Mouse (Mus musculus) midbrain, embryonic 13.5 days (tissue): ENCODE data around the gene Batf. TPM values are rescaled to one million over a fixed set of nuclear protein-coding genes. Genes with fewer than 3 reads are reported as not detected.

Experiments used
- ATAC-seq: fragments of 200-750 bp; cut with Nextera tagmentation; 2 replicates; pipeline ENCODE4 v1.8.0; 2017; ENCODE audit warnings: mild to moderate bottlenecking, moderate TSS enrichment, moderate library complexity
- H3K27ac ChIP-seq: fragments of 300-500 bp; sonication (generic); 2 replicates; pipeline ENCODE4 v1.5.1; 2015; ENCODE audit warnings: inconsistent platforms, mild to moderate bottlenecking, moderate library complexity
- H3K27me3 ChIP-seq: fragments of 300-500 bp; sonication (generic); 2 replicates; pipeline ENCODE4 v1.6.1; 2015; ENCODE audit warnings: mild to moderate bottlenecking, inconsistent platforms
- H3K36me3 ChIP-seq: fragments of 300-500 bp; sonication (generic); 2 replicates; pipeline ENCODE4 v1.6.1; 2015; ENCODE audit warnings: mild to moderate bottlenecking, inconsistent platforms
- H3K4me1 ChIP-seq: fragments of 300-500 bp; sonication (generic); replicated peaks from 2 replicates; pipeline ENCODE4 v1.6.1; 2015; ENCODE audit warnings: inconsistent platforms
- H3K4me2 ChIP-seq: fragments of 300-500 bp; sonication (generic); replicated peaks from 2 replicates; pipeline ENCODE4 v1.6.1; 2015; ENCODE audit warnings: moderate library complexity, mild to moderate bottlenecking, inconsistent platforms
- H3K4me3 ChIP-seq: fragments of 300-500 bp; sonication (generic); replicated peaks from 2 replicates; pipeline ENCODE4 v1.5.1; 2015; ENCODE audit warnings: mild to moderate bottlenecking, inconsistent platforms
- H3K9ac ChIP-seq: fragments of 300-500 bp; sonication (generic); replicated peaks from 2 replicates; pipeline ENCODE4 v1.6.1; 2015; ENCODE audit warnings: mild to moderate bottlenecking, inconsistent platforms
- H3K9me3 ChIP-seq: fragments of 300-500 bp; sonication (generic); 2 replicates; pipeline ENCODE4 v1.6.1; 2016; ENCODE audit warnings: mild to moderate bottlenecking, inconsistent platforms
- WGBS: fragments of 180-500 bp; shearing (Covaris S2); methylation state at CpG from one replicate; pipeline ENCODE4 v1.1.7; 2015; 5-methylcytosine and 5-hydroxymethylcytosine counted together
- polyA plus RNA-seq: library from polyadenylated mRNA; unstranded; fragments of >200 nt; fragmentation: Nextera tagmentation; extraction: Ambion mirVana; gene quantifications from 2 replicates; pipeline ENCODE4 v1.2.1, GENCODE M21; 2015

Gene Batf
- polyA plus RNA-seq, 1 experiment from 2014 or later: 1.6 TPM

GRCm38 (mm10) chr12:85736203-85736602 lies 49.7 kb downstream of the Batf start:
- Histone ChIP-seq H3K4me1 (no peaks in the 10 kb centered on the region), H3K36me3 (no peaks in the 10 kb centered on the region), H3K4me2 (no peak overlapping the region), H3K9me3 (no peaks in the 10 kb centered on the region), H3K9ac (no peak overlapping the region), H3K4me3 (no peak overlapping the region), H3K27ac (no peak overlapping the region), H3K27me3 (no peaks in the 10 kb centered on the region)
- no peak for ATAC-seq
- 83% methylated on average over 2 of the region's 2 CpGs for WGBS

- no peak for ATAC-seq
- 94% methylated on average over 3 of the region's 3 CpGs for WGBS
- no peaks in the 10 kb centered on the region for H3K27me3 ChIP-seq
Observed at GRCm38 (mm10) chr12:85736960-85737359, 50.5 kb downstream of the Batf start.

DNA sequence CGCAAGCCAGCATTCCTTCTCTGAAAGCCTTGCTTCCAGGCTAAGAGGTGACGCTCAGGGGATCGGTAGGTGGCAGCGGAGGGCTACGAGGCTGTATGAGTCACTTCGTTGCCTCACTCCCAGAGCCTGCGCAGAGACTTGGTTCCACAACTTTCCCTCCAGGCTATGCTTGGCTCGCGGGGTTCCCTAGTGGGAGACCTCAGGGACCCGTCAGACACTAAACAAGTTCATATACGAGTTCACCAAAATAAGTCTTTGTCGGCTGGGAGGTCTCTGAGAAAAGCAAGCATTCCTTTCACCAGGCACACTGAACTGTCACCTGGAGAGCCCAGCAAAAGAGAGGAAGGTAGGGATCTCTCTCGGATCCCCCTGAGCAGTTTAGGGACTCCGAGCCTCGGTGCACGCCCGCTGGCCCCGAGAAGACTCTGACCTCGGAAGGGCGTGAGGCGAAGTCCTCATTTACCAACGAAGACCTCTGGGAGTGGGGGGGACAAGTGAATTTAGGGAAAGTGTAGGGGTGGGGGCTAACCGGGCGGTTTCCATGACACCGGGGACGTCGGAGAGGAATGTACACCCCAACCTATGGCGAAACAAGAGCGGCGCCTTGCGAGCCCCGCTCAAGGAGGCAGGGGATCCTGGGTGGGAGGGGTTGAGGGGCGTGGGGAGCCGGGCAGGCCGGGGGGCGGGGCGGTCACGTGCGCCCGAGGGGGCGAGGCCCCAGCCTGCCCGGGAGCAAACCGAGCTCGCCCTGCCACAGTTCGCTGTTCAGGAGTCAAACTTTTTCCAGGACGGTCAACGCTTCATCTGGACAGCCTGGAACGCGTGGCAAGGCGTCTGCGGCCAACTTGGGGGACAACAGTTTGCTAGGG lies 59.6 kb downstream of the Batf start, which contains the start of gene Flvcr2:
Gene Flvcr2, plus strand, starts transcription at position 713 of the 869 bp plus-strand sequence.
- under 1% methylated on average over 48 of the region's 51 CpGs for WGBS
- H3K27ac ChIP-seq: no peak within 1 kb of the TSS
- peak; percentile 80 for ATAC-seq

More at GRCm38 (mm10) chr12:85736960-85737359, 50.5 kb downstream of the Batf start:
- Histone ChIP-seq H3K36me3 (no peaks in the 10 kb centered on the region), H3K4me2 (no peak overlapping the region), H3K9me3 (no peaks in the 10 kb centered on the region), H3K4me3 (no peak overlapping the region), H3K27ac (no peak overlapping the region), H3K4me1 (no peaks in the 10 kb centered on the region), H3K9ac (no peak overlapping the region)

DNA sequence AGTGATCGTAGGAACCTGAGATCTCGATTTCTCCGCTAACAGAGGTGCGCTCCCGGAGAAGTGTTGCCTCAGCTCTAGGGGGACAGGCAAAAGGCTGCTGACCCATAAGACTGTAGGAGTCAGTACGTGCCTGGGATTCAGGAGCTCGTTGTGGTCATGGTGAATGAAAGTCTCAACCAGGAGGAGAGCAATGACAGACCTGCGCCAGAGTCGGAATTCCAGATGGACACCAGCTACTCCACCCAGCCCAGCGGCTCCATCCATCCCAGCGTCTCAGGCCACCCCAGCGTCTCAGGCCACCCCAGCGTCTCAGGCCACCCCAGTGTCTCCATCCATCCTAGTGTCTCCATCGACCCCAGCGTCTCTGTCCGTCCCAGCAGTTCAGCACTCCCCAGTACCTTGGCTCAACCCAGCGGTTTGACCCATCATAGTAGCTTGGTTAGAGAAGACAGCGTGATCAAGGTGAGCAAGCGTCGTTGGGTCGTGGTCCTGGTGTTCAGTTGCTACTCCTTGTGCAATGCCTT lies 60.3 kb downstream of the Batf start:
- Histone ChIP-seq H3K36me3 (no peaks in the 10 kb centered on the region), H3K9me3 (no peaks in the 10 kb centered on the region), H3K9ac (peak overlapping the region; percentile 54), H3K4me2 (peak overlapping the region; percentile 83), H3K27ac (no peak overlapping the region), H3K27me3 (peaks cover 25% of the 10 kb centered on the region), H3K4me3 (peak overlapping the region; percentile 43), H3K4me1 (peaks cover 15% of the 10 kb centered on the region)
- 22% methylated on average over 21 of the region's 21 CpGs for WGBS
- peak; percentile 34; the same call in 1 of the 2 replicates for ATAC-seq

More for the DNA sequence above, 59.6 kb downstream of the Batf start, which contains the start of gene Flvcr2:
- peaks cover 15% of the 10 kb centered on the region for H3K4me1 ChIP-seq
- peaks cover 25% of the 10 kb centered on the region for H3K27me3 ChIP-seq
- H3K36me3 ChIP-seq: no peaks in the 10 kb centered on the region
- H3K9me3 ChIP-seq: no peaks in the 10 kb centered on the region
- H3K4me3 ChIP-seq: peak within 1 kb of the TSS; percentile 43
- H3K4me2 ChIP-seq: peak within 1 kb of the TSS; percentile 83
- peak within 1 kb of the TSS; percentile 54 for H3K9ac ChIP-seq

GRCm38 (mm10) chr12:85747343-85747742 lies 60.9 kb downstream of the Batf start:
- WGBS: 89% methylated on average over 10 of the region's 10 CpGs
- ATAC-seq: no peak
- Histone ChIP-seq H3K4me1 (peaks cover 15% of the 10 kb centered on the region), H3K4me3 (0 out of 2 replicates have a peak overlapping the region, but pooled peaks have one; percentile 43), H3K9ac (no peak overlapping the region), H3K4me2 (peak overlapping the region; percentile 83; the same call in 1 of the 2 replicates), H3K27ac (no peak overlapping the region), H3K36me3 (no peaks in the 10 kb centered on the region), H3K9me3 (no peaks in the 10 kb centered on the region), H3K27me3 (peaks cover 25% of the 10 kb centered on the region)

DNA sequence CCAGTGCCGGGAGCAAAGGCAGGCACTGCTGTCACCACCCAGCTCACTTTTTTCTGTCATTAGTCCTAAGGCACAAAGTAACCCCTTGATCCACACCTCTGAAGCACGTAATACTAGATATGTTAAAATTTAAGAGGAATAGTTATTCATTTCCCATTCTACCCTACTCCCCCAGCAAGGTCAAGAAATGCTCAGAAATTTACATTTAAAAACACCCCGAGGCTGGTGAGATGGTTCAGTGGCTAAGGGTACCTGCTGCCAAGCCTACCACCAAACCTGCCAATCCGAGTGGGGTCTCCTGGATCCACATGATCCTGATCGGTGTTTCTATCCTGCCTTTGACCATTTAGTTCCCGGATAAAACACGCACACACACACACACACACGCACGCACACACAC lies 63.4 kb downstream of the Batf start:
- Histone ChIP-seq H3K4me1 (peaks cover 15% of the 10 kb centered on the region), H3K4me2 (no peak overlapping the region), H3K27ac (no peak overlapping the region), H3K9me3 (no peaks in the 10 kb centered on the region), H3K4me3 (no peak overlapping the region), H3K9ac (no peak overlapping the region), H3K27me3 (peaks cover 25% of the 10 kb centered on the region), H3K36me3 (no peaks in the 10 kb centered on the region)
- no peak for ATAC-seq
- whole genome bisulfite sequencing: 92% methylated on average over 9 of the region's 9 CpGs

DNA sequence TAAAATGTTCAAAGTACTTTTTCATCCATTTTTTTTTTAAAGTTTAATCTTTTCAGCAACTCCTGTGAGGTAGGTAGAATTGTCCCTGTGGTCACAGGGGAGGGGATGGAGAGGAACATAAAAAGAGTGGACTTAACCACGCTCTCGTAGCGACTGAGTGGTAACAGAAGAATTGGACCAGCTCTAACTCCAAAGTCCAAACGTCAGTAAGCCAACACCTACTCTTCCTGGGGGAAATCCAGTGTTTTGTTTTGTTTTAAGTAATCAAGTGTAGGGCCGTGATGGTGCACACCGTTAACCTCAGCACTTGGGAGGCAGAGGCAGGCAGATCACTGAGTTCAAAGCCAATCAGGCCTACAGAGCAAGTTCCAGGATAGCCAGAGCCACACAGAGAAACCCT lies 65.6 kb downstream of the Batf start:
- Histone ChIP-seq H3K27me3 (peaks cover 11% of the 10 kb centered on the region), H3K4me1 (0 out of 2 replicates have a peak, but pooled peaks cover under 1% of the 10 kb centered on the region), H3K9ac (no peak overlapping the region), H3K9me3 (no peaks in the 10 kb centered on the region), H3K4me3 (no peak overlapping the region), H3K27ac (no peak overlapping the region), H3K36me3 (no peaks in the 10 kb centered on the region), H3K4me2 (no peak overlapping the region)
- WGBS: 94% methylated on average over 6 of the region's 6 CpGs
- ATAC-seq: no peak

DNA sequence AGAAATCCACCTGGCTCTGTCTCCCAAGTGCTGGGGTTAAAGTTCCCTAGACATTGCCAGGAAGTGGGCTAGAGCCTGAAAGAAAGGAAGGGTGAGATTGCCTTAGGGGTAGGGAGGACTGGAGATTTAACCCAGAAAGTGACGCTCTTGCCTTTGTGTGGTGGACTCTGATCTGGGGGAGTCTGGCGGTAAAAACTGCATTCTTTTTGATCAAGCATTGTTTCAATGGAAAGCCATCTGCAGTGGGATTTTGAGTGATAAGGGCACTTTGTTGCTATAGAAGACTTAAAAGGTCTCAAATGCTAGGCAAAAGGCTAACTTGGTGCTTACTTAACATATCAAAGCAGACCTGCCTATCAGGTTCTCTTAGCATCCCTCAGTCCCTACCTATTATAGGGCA lies 66.8 kb downstream of the Batf start:
- H3K4me3 ChIP-seq: no peak overlapping the region
- ATAC-seq: no peak
- no peak overlapping the region for H3K4me2 ChIP-seq
- WGBS: 48% methylated on average over 2 of the region's 2 CpGs
- no peaks in the 10 kb centered on the region for H3K36me3 ChIP-seq
- no peaks in the 10 kb centered on the region for H3K4me1 ChIP-seq
- no peak overlapping the region for H3K9ac ChIP-seq
- no peaks in the 10 kb centered on the region for H3K9me3 ChIP-seq
- H3K27me3 ChIP-seq: no peaks in the 10 kb centered on the region
- H3K27ac ChIP-seq: no peak overlapping the region

GRCm38 (mm10) chr12:85754611-85755265 lies 68.3 kb downstream of the Batf start:
- H3K27ac ChIP-seq: no peak overlapping the region
- no peaks in the 10 kb centered on the region for H3K27me3 ChIP-seq
- no peaks in the 10 kb centered on the region for H3K36me3 ChIP-seq
- no peaks in the 10 kb centered on the region for H3K4me1 ChIP-seq
- no peaks in the 10 kb centered on the region for H3K9me3 ChIP-seq
- no peak for ATAC-seq
- H3K9ac ChIP-seq: no peak overlapping the region
- no peak overlapping the region for H3K4me2 ChIP-seq
- 71% methylated on average over 5 of the region's 5 CpGs for WGBS
- no peak overlapping the region for H3K4me3 ChIP-seq

- ATAC-seq: no peak
- Histone ChIP-seq H3K4me1 (no peaks in the 10 kb centered on the region), H3K4me2 (no peak overlapping the region), H3K9ac (no peak overlapping the region), H3K27me3 (no peaks in the 10 kb centered on the region), H3K27ac (no peak overlapping the region), H3K9me3 (no peaks in the 10 kb centered on the region), H3K4me3 (no peak overlapping the region), H3K36me3 (no peaks in the 10 kb centered on the region)
- 81% methylated on average over 3 of the region's 3 CpGs for WGBS
Observed at GRCm38 (mm10) chr12:85756455-85756854, 70.0 kb downstream of the Batf start.

DNA sequence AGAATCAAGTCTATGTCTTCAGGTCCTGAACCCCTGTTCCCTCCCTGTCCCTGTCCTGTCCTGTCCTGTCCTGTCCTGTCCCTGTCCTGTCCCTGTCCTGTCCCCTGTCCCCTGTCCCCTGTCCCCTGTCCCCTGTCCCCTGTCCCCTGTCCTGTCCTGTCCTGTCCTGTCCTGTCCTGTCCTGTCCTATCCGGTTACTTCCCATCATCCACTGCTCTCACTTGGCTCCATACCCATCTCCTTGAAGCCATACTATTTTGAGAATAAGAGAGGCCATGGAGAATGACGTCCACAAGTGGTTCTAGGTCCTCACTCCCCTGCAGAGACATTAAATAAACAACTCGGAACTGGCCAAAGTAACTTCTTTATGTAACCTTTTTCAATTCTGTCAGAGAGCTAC lies 70.6 kb downstream of the Batf start:
- no peaks in the 10 kb centered on the region for H3K27me3 ChIP-seq
- no peaks in the 10 kb centered on the region for H3K4me1 ChIP-seq
- H3K36me3 ChIP-seq: no peaks in the 10 kb centered on the region
- H3K9ac ChIP-seq: no peak overlapping the region
- H3K4me3 ChIP-seq: no peak overlapping the region
- no peak for ATAC-seq
- WGBS: 74% methylated on average over 3 of the region's 3 CpGs
- no peak overlapping the region for H3K27ac ChIP-seq
- H3K4me2 ChIP-seq: no peak overlapping the region
- H3K9me3 ChIP-seq: no peaks in the 10 kb centered on the region
